Mouse (Mus musculus) leukemia stem cell, adult 10-12 weeks (primary cell): Measurements from ENCODE around the gene Oprm1. TPM values are rescaled to one million over a fixed set of nuclear protein-coding genes. Genes with fewer than 3 reads are reported as not detected.

Source experiments
- polyA plus RNA-seq: library from polyadenylated mRNA; stranded (reverse); fragments of >175 nt; gene quantifications from 2 replicates; pipeline ENCODE4 v1.2.3, GENCODE M21; 2012; ENCODE audit warnings: low replicate concordance

The Oprm1 gene
- polyA plus RNA-seq = not detected in 2 replicates

DNA sequence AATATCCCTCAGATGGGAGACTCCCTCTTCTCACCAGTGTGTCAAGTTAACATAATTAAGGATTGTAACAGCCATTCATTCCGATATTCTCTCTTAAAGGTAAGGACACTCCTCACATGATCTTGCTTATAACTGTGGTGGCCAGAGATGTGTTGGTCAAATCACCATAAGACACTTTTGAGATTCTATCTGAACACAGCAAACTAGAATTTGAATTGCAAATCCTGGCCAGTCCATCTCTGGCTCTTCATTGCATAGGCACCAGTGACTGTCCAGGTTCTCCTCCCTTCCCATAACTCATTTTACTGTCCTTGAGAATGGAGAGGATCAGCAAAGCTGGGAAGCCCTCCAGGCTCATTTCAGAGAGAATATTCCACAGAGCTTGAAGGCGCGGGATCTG, at the start of gene Oprm1:
Oprm1 (plus strand) TSS at position 301 of the 400 bp plus-strand sequence.

DNA sequence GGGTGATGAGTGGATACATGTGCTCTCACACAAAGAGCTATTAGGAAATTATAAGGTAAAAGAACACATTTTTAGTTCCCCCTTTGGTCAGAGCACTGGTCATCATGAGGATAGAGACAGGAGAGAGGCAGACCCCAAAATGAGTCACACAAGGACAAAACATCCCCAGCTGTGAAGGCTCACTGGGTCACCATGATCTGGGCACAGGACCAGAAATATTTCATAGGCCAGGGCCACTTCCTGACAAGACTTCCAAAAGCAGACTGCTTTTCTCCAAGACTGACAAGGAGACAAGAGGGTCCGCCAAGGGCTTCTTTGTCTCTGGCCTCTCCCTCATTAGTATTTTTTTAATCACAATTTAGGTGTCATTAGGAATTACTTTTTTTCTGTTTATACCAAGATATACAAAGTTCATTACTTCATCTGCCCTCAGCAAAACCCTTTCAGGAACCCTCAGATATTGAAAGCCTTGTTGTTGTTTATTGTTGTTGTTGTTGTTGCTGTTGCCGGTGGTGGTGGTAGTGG, 3.0 kb downstream of the Oprm1 start, which contains the start of gene Gm10945:
Gm10945 (minus strand) TSS at position 475 of the 525 bp plus-strand sequence.

DNA sequence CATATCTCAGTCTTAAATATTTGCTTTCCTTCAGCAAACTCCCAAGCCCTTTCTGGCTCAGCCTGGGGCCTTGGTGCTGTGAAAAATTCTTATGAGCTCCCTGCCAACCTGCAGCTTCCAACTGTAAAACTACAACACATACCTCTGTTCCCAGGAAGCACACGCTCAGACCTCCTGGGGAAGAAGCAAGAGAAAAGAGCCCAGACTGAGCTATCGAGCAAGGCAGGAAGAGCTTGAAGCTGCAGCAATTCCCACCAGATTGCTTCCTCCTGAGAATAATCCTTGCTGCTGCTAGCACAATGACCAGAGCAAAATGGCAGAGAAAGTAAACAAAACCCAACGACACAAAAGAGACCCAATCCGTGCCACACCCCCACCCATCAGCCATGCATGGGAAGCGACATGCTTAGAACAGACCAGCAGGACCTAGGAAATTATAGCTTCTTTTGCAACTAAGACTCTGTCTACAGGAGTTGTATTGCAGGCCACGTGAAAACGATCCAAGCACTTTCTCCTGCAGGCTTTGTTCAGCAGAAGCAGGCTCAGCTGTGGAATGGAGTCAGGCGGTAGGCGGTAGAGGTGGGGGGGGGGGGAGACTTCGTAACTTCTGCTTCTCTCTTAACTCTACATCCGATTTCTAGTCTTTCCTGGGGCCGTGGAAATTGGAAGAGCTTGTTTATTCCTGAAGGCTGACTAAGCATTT, 294.2 kb downstream of the Oprm1 start, which contains the start of gene Ipcef1:
Ipcef1 (minus strand) TSS at position 164 of the 703 bp plus-strand sequence.

Other genes with a start within 250 kb of the Oprm1 start
- gene Gm10945, start 3.3 kb downstream of the Oprm1 start, polyA plus RNA-seq = not detected in 2 replicates